Mouse (Mus musculus) heart, postnatal 0 days (tissue): ENCODE results near the gene Gpr157. TPM values are rescaled to one million over a fixed set of nuclear protein-coding genes. Genes with fewer than 3 reads are reported as not detected.

Experiments used
- ATAC-seq: fragments of 200-750 bp; cut with Nextera tagmentation; 2 replicates; pipeline ENCODE4 v1.8.0; 2017; ENCODE audit warnings: low read depth, moderate number of reproducible peaks, moderate library complexity; ENCODE audit not compliant: insufficient read depth
- DNase-seq: peaks from one replicate; pipeline ENCODE4 v3.0.0-alpha.2; 2016; ENCODE audit warnings: low spot score
- H3K27ac ChIP-seq: fragments of 300-500 bp; sonication (generic); 2 replicates; pipeline ENCODE4 v1.5.1; 2014; ENCODE audit warnings: low read depth, mild to moderate bottlenecking
- H3K27me3 ChIP-seq: fragments of 300-500 bp; sonication (generic); 2 replicates; pipeline ENCODE4 v1.6.1; 2014; ENCODE audit warnings: low read length, mixed read lengths; ENCODE audit not compliant: control insufficient read depth, insufficient read depth
- H3K36me3 ChIP-seq: fragments of 300-500 bp; sonication (generic); replicated peaks from 2 replicates; pipeline ENCODE4 v1.6.1; 2014; ENCODE audit warnings: low read length, mixed read lengths; ENCODE audit not compliant: control insufficient read depth, insufficient read depth
- H3K4me1 ChIP-seq: fragments of 300-500 bp; sonication (generic); 2 replicates; pipeline ENCODE4 v1.6.1; 2014; ENCODE audit warnings: antibody characterized with exemption; ENCODE audit not compliant: control insufficient read depth, insufficient read depth
- H3K4me2 ChIP-seq: fragments of 300-500 bp; sonication (generic); 2 replicates; pipeline ENCODE4 v1.6.1; 2014; ENCODE audit warnings: low read depth, mild to moderate bottlenecking, low read length, moderate library complexity
- H3K4me3 ChIP-seq: fragments of 300-500 bp; sonication (generic); 2 replicates; pipeline ENCODE4 v1.5.1; 2014; ENCODE audit warnings: low read depth, low read length
- H3K9ac ChIP-seq: fragments of 300-500 bp; sonication (generic); replicated peaks from 2 replicates; pipeline ENCODE4 v1.6.1; 2014; ENCODE audit warnings: low read depth, low read length, mixed read lengths
- H3K9me3 ChIP-seq: fragments of 300-500 bp; sonication (generic); replicated peaks from 2 replicates; pipeline ENCODE4 v1.6.1; 2016; ENCODE audit warnings: low read length; ENCODE audit not compliant: control insufficient read depth
- CTCF ChIP-seq: IDR thresholded peaks from 2 replicates; pipeline ENCODE4 v1.5.1; 2016; ENCODE audit warnings: antibody characterized with exemption, control low read depth, low read depth
- EP300 ChIP-seq: IDR thresholded peaks from 2 replicates; pipeline ENCODE4 v1.6.1; 2016; ENCODE audit warnings: antibody characterized with exemption, low read depth
- WGBS: fragments of 180-500 bp; shearing (Covaris S2); extraction: QIAGEN DNeasy Blood & Tissue Kit; methylation state at CpG from one replicate; pipeline ENCODE4 v1.1.7; 2014; 5-methylcytosine and 5-hydroxymethylcytosine counted together
- polyA plus RNA-seq: library from polyadenylated mRNA; unstranded; fragments of >200 nt; fragmentation: Nextera tagmentation; extraction: Ambion mirVana; gene quantifications from 2 replicates; pipeline ENCODE4 v1.2.1, GENCODE M21; 2015
- total RNA-seq: library from RNA; depleted of rRNA; stranded (reverse); fragments of >200 nt; gene quantifications from 2 replicates; pipeline ENCODE4 v1.2.3, GENCODE M21; 2014; ENCODE audit warnings: low replicate concordance

Gpr157 gene
- total and polyA plus RNA-seq, 2 experiments from 2014 or later = 4.5 to 23.3 TPM

DNA sequence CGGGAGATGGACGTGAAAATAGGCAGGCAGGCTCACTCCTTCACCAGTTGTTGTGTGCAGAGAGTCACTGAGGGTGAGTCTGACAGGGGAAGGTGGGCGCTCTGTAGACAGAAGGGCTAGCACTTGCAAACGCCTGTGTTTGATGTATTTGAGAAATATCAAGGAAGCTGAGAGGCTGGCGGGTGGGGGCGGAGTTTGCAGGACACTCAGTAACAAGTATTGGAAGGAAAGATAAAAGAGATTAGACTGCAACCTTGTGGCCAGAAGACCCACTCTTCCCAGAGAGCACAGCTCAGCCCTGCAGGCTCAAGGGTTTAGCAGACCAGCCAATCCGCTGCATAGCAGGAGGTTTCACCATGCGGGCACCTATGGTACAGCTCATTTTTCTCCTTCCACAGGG, 35.7 kb upstream of the Gpr157 start:
- Histone ChIP-seq H3K36me3 (no peaks in the 10 kb centered on the region), H3K4me1 (peaks cover 16% of the 10 kb centered on the region), H3K4me3 (no peak overlapping the region), H3K9me3 (no peaks in the 10 kb centered on the region), H3K4me2 (no peak overlapping the region), H3K27me3 (peaks cover 26% of the 10 kb centered on the region), H3K9ac (no peak overlapping the region), H3K27ac (no peak overlapping the region)
- 77% methylated on average over 8 of the region's 8 CpGs for WGBS
- ATAC-seq = no peak
- DNase-seq = no peak
- no peak for TF ChIP-seq CTCF
- no peak for TF ChIP-seq EP300

DNA sequence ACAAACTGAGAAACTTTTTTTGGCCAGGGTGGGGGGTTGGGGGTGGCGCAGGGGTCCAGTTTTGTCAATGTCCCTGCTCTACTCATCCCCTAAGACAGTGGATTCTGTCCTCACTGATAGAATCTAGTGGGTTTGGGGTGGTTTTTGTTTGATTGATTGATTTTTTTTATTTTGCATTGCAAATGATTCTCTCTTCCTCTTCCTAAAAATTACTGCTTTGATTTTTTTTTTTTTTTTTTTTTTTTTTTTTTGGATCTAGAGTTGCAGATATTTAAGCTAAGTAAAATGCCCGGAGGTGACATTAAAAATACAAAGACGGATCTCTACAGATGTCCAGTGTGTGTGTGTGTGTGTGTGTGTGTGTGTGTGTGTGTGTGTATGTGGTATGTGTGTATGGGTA, 34.8 kb upstream of the Gpr157 start:
- Histone ChIP-seq H3K9me3 (no peaks in the 10 kb centered on the region), H3K9ac (no peak overlapping the region), H3K4me3 (no peak overlapping the region), H3K4me1 (peaks cover 16% of the 10 kb centered on the region), H3K27ac (no peak overlapping the region), H3K27me3 (peaks cover 24% of the 10 kb centered on the region), H3K36me3 (peaks cover 3% of the 10 kb centered on the region; the same call in 1 of the 2 replicates), H3K4me2 (no peak overlapping the region)
- DNase-seq (no peak), ATAC-seq (no peak)
- TF ChIP-seq CTCF (no peak), EP300 (no peak)
- 81% methylated on average over 3 of the region's 3 CpGs for WGBS

DNA sequence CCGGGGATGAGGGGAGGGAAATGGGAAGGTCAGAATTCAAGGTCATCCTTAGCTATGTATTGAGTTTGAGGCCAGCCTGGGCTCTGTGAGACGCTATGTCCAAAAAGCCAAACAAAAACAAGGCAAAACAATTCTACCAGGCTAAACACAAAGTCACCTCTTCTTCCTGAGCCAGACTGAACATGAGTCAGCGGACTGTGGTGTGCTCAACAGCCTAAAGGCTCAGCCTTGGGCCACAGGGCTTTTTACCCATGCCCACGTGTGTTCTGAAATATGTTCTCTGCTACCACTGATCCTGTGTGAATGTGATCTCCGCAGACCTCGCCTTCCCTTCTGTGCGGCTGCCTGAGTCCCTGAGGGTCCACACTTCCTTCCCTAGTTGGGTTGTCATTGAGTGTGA, 31.0 kb upstream of the Gpr157 start:
- no peak for TF ChIP-seq EP300
- no peak for TF ChIP-seq CTCF
- 76% methylated on average over 7 of the region's 7 CpGs for WGBS
- H3K36me3 ChIP-seq = peaks cover 3% of the 10 kb centered on the region; the same call in 1 of the 2 replicates
- H3K4me3 ChIP-seq = no peak overlapping the region
- no peak overlapping the region for H3K4me2 ChIP-seq
- no peaks in the 10 kb centered on the region for H3K4me1 ChIP-seq
- no peak overlapping the region for H3K9ac ChIP-seq
- H3K9me3 ChIP-seq = no peaks in the 10 kb centered on the region
- H3K27me3 ChIP-seq = no peaks in the 10 kb centered on the region
- H3K27ac ChIP-seq = no peak overlapping the region
- DNase-seq = no peak
- no peak for ATAC-seq

DNA sequence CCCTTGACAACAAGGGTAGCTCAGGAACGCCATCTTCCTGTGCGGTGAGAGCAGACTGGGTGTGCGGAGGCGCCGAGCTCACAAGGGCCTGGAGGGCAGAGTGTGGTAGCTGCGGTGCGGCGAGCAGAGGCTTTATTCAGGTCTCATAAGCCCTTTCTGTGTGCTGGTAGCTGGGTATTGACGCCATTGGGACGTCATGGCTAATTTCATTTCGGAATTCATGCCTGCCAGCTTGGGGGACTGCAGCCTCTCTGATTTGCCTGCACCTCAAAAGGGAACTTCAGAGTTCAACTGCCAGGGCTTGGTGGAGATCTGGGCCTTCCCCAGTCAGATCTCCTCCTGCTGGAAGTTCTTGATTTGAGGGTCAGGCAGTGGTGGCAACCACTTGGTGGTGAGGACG, 29.4 kb upstream of the Gpr157 start:
- Histone ChIP-seq H3K4me1 (no peaks in the 10 kb centered on the region), H3K36me3 (peaks cover 3% of the 10 kb centered on the region; the same call in 1 of the 2 replicates), H3K4me2 (no peak overlapping the region), H3K9ac (no peak overlapping the region), H3K9me3 (no peaks in the 10 kb centered on the region), H3K27ac (no peak overlapping the region), H3K27me3 (no peaks in the 10 kb centered on the region), H3K4me3 (no peak overlapping the region)
- no peak for TF ChIP-seq EP300
- no peak for TF ChIP-seq CTCF
- no peak for ATAC-seq
- DNase-seq = no peak
- WGBS = 87% methylated on average over 12 of the region's 12 CpGs

DNA sequence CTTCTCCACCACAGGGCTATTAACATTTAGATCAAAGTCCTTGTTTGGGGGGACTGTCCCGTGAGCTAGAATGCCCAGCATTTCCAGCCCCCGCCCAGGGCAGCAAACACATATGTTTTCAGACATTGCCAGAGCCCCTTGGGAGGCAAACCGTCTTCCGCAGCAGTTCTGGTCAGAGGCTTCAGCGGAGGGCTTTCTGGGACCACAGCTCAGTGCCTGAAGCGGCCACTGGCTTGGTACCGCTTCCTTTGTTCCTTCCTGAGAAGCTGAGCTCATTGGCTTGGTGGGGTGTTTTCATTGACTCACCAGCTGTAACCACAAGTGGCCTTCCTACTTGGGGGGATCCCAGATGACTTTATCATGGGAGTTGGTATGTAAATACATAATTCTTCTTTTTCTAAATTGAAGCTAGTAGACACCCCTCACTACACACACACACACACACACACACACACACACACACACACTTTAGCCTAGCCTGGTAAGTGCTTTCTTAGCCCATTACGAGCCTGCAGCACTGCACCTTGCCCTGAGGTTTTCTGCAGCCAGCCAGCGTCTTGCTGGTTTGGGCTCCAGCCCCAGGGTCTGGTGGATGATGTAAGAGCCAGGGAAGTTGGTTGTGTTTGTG, 27.2 kb upstream of the Gpr157 start:
- ATAC-seq = no peak
- no peak overlapping the region for H3K4me2 ChIP-seq
- DNase-seq = no peak
- no peak overlapping the region for H3K9ac ChIP-seq
- H3K36me3 ChIP-seq = peaks cover 3% of the 10 kb centered on the region; the same call in 1 of the 2 replicates
- no peaks in the 10 kb centered on the region for H3K9me3 ChIP-seq
- WGBS = 71% methylated on average over 9 of the region's 9 CpGs
- TF ChIP-seq CTCF (no peak), EP300 (no peak)
- H3K27me3 ChIP-seq = no peaks in the 10 kb centered on the region
- no peaks in the 10 kb centered on the region for H3K4me1 ChIP-seq
- H3K27ac ChIP-seq = no peak overlapping the region
- H3K4me3 ChIP-seq = no peak overlapping the region
